Mouse (Mus musculus): ENCODE data around the gene C2cd4c.

GRCm38 (mm10) chr10:79585136-79585535 lies 28.7 kb downstream of the C2cd4c start:
- TF ChIP-seq CTCF (IDR thresholded peaks at IDR 0.05; ENCODE audit: low read depth, low read length) (no peak), POLR2A (IDR thresholded peaks at IDR 0.05; ENCODE audit: extremely low read depth, insufficient read depth, low read length) (no peak)
